Comparison of ENCODE assay signal across 11 mouse cellular contexts in genomic region chr12:28799798-28800411, GRCm38 (mm10). TPM values are rescaled to one million over a fixed set of nuclear protein-coding genes. Genes with fewer than 3 reads are reported as not detected.
DNase-seq lines count a peak whose midpoint lies in the region; ATAC-seq lines count a peak whose summit lies in the region.
"Had no signal": no experiment of that assay in that cellular context is flagged by ENCODE, and none has a peak within 500 bp of the region (broad histone marks: within the 10 kb centered on the region; RNA-seq: fewer than 3 reads in every experiment).

No protein-coding gene starts in this region.

- H3K27me3 ChIP-seq in hindbrain, embryonic 10.5 days (ENCODE audit: insufficient read depth, poor library complexity, severe bottlenecking): no peaks in the 10 kb centered on the region
- H3K27me3 ChIP-seq in midbrain, embryonic 12.5 days: no peaks in the 10 kb centered on the region

- H3K36me3 ChIP-seq in hindbrain, embryonic 10.5 days: peaks cover 5% of the 10 kb centered on the region; the same call in 1 of the 2 replicates
- H3K36me3 ChIP-seq in midbrain, embryonic 12.5 days: no peaks in the 10 kb centered on the region

- peak overlapping the region; percentile 34; the same call in 1 of the 2 replicates for H3K9ac ChIP-seq in midbrain, embryonic 12.5 days (replicated peaks)

- intact Hi-C loops in gastrocnemius, postnatal 14 days (cut with DNase I; ENCODE audit: low total_unique reads): no loop called here

- peaks cover 3% of the 10 kb centered on the region for H3K9me3 ChIP-seq in hindbrain, embryonic 10.5 days
- no peaks in the 10 kb centered on the region for H3K9me3 ChIP-seq in midbrain, embryonic 12.5 days

- peak; percentile 67 for ATAC-seq in midbrain, embryonic 12.5 days (ENCODE audit: low FRiP score, low read depth)

- H3K27ac ChIP-seq in brown adipose tissue, adult 24 weeks (replicated peaks; ENCODE audit: low read depth, low read length): peak overlapping the region; percentile 25; the same call in 1 of the 2 replicates
- peak overlapping the region; percentile 73 for H3K27ac ChIP-seq in hindbrain, embryonic 10.5 days
- peak overlapping the region; percentile 68 for H3K27ac ChIP-seq in midbrain, embryonic 12.5 days (replicated peaks)

- no peak overlapping the region for H3K4me2 ChIP-seq in midbrain, embryonic 12.5 days (replicated peaks)

- peak; percentile 23 for DNase-seq in gastrocnemius, postnatal 14 days
- no peak for DNase-seq in gastrocnemius, adult 18-20 months (ENCODE audit: low spot score)
- no peak for DNase-seq in hindbrain, embryonic 10.5 days (ENCODE audit: low spot score)
- no peak for DNase-seq in adrenal gland, adult (ENCODE audit: inconsistent age in 2 of 2, low spot score in 1 of 2)
- DNase-seq in ovary, postnatal 36 days (ENCODE audit: low spot score): no peak
- DNase-seq in layer of hippocampus, adult 9-11 months: no peak
- DNase-seq: cerebellum, adult 11-12 months; lung, postnatal 14 days; thymus, adult 2 months had no signal

- no peak overlapping the region for H3K4me3 ChIP-seq in brown adipose tissue, adult 24 weeks (ENCODE audit: insufficient read depth, low read depth, low read length)
- no peak overlapping the region for H3K4me3 ChIP-seq in hindbrain, embryonic 10.5 days
- no peak overlapping the region for H3K4me3 ChIP-seq in midbrain, embryonic 12.5 days

- H3K4me1 ChIP-seq in brown adipose tissue, adult 24 weeks (ENCODE audit: control insufficient read depth, insufficient read depth, insufficient read length, low read length): peaks cover 12% of the 10 kb centered on the region
- H3K4me1 ChIP-seq in hindbrain, embryonic 10.5 days (replicated peaks): peaks cover 44% of the 10 kb centered on the region
- peaks cover 30% of the 10 kb centered on the region for H3K4me1 ChIP-seq in midbrain, embryonic 12.5 days

- WGBS in hindbrain, embryonic 10.5 days: 65% methylated on average over 11 of the region's 11 CpGs
- WGBS in midbrain, embryonic 12.5 days: 58% methylated on average over 11 of the region's 11 CpGs

RNA-seq across cellular contexts. Expression of gene Eipr1, which starts 48.3 kb away (rescaled TPM):
- 1 to 10 TPM; 6.4 to 7.0 TPM for total RNA-seq in gastrocnemius, postnatal 14 days (2021)
- total RNA-seq in gastrocnemius, adult 18-20 months (2021): 1 to 10 TPM; 5.7 to 6.9 TPM
- 16.2 and 23.1 TPM in 2 replicates for polyA plus RNA-seq in brown adipose tissue, adult 24 weeks (2012; ENCODE audit: insufficient read depth, insufficient read length, missing spikeins)
- polyA plus RNA-seq in hindbrain, embryonic 10.5 days (2016; fragmentation: Nextera tagmentation; extraction: Ambion mirVana): 44.2 and 55.2 TPM in 2 replicates
- polyA plus RNA-seq in midbrain, embryonic 12.5 days (2016; fragmentation: Nextera tagmentation; extraction: Ambion mirVana): 53.6 and 55.0 TPM in 2 replicates

RNA-seq across cellular contexts. Expression of gene Trappc12, which starts 49.6 kb away (rescaled TPM):
- 10 to 100 TPM; 13.6 to 14.8 TPM for total RNA-seq in gastrocnemius, postnatal 14 days (2021)
- 10 to 100 TPM; 18.0 to 19.7 TPM for total RNA-seq in gastrocnemius, adult 18-20 months (2021)
- polyA plus RNA-seq in brown adipose tissue, adult 24 weeks (2012; ENCODE audit: insufficient read depth, insufficient read length, missing spikeins): 13.4 and 17.6 TPM in 2 replicates
- 35.3 and 38.1 TPM in 2 replicates for polyA plus RNA-seq in hindbrain, embryonic 10.5 days (2016; fragmentation: Nextera tagmentation; extraction: Ambion mirVana)
- 42.1 and 45.8 TPM in 2 replicates for polyA plus RNA-seq in midbrain, embryonic 12.5 days (2016; fragmentation: Nextera tagmentation; extraction: Ambion mirVana)
